Mouse (Mus musculus) liver, embryonic 11.5 days (tissue): ENCODE measurements at regions not wholly inside any gene's neighbourhood (a gene's known extent, or its start where the extent isn't known, plus 50 kb on each side); places are given as distances from the start of the nearest gene placed in this dataset.

Experiments
- ATAC-seq: fragments of 200-750 bp; cut with Nextera tagmentation; replicated peaks from 2 replicates; pipeline ENCODE4 v1.8.0; 2017; ENCODE audit warnings: moderate number of reproducible peaks, mild to moderate bottlenecking, moderate TSS enrichment, moderate library complexity; ENCODE audit not compliant: low FRiP score
- DNase-seq: peaks from one replicate; pipeline ENCODE4 v3.0.0-alpha.2; 2017; ENCODE audit warnings: low spot score
- H3K27ac ChIP-seq: fragments of 300-500 bp; sonication (generic); 2 replicates; pipeline ENCODE4 v1.5.1; 2014; ENCODE audit warnings: mild to moderate bottlenecking, low read depth, low read length, control low read depth
- H3K27me3 ChIP-seq: fragments of 300-500 bp; sonication (generic); replicated peaks from 2 replicates; pipeline ENCODE4 v1.6.1; 2014; ENCODE audit warnings: low read length, mixed read lengths; ENCODE audit not compliant: control insufficient read depth, insufficient read depth
- H3K36me3 ChIP-seq: fragments of 300-500 bp; sonication (generic); 2 replicates; pipeline ENCODE4 v1.6.1; 2014; ENCODE audit warnings: mild to moderate bottlenecking, low read length, moderate library complexity, mixed read lengths; ENCODE audit not compliant: control insufficient read depth, insufficient read depth
- H3K4me1 ChIP-seq: fragments of 300-500 bp; sonication (generic); replicated peaks from 2 replicates; pipeline ENCODE4 v1.6.1; 2014; ENCODE audit warnings: low read length, mixed read lengths; ENCODE audit not compliant: control insufficient read depth, insufficient read depth
- H3K4me2 ChIP-seq: fragments of 300-500 bp; sonication (generic); 2 replicates; pipeline ENCODE4 v1.6.1; 2014; ENCODE audit warnings: mild to moderate bottlenecking, control low read depth, moderate library complexity
- H3K4me3 ChIP-seq: fragments of 300-500 bp; sonication (generic); 2 replicates; pipeline ENCODE4 v1.5.1; 2014; ENCODE audit warnings: low read depth, low read length, control low read depth
- H3K9ac ChIP-seq: fragments of 300-500 bp; sonication (generic); 2 replicates; pipeline ENCODE4 v1.6.1; 2014; ENCODE audit warnings: low read depth, low read length, control low read depth
- H3K9me3 ChIP-seq: fragments of 300-500 bp; sonication (generic); 2 replicates; pipeline ENCODE4 v1.6.1; 2016; ENCODE audit warnings: low read length, inconsistent platforms, mixed read lengths; ENCODE audit not compliant: control insufficient read depth
- WGBS: fragments of 180-500 bp; shearing (Covaris S2); extraction: QIAGEN DNeasy Blood & Tissue Kit; methylation state at CpG from one replicate; pipeline ENCODE4 v1.1.7; 2014; 5-methylcytosine and 5-hydroxymethylcytosine counted together

DNA sequence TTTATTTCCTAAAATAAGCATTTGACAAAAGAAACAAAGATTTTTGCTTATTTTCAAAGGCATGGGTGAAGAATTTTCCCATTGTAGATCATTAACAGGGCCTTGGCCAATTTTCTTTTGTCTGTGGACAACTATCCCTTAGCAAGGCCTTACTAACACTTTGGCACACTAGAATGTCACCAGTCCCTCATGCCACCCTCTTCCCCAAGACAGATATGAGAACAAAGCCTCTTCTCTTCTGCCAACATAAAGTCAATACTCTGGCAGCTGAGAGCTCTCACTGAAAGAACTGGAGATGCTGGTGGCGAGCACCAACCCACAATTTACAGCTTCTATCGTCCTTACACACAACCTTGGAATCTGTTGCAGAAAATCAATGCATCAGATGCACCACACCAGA lies 215.1 kb upstream of the Tmeff2 start:
- H3K27me3 ChIP-seq: no peaks in the 10 kb centered on the region
- no peak overlapping the region for H3K27ac ChIP-seq
- WGBS: 64% methylated on average over 2 of the region's 2 CpGs
- H3K4me3 ChIP-seq: no peak overlapping the region
- no peaks in the 10 kb centered on the region for H3K4me1 ChIP-seq
- DNase-seq (no peak), ATAC-seq (no peak)
- H3K9ac ChIP-seq: no peak overlapping the region
- no peaks in the 10 kb centered on the region for H3K36me3 ChIP-seq
- H3K4me2 ChIP-seq: no peak overlapping the region
- no peaks in the 10 kb centered on the region for H3K9me3 ChIP-seq

- no peaks in the 10 kb centered on the region for H3K36me3 ChIP-seq
- no peak overlapping the region for H3K4me2 ChIP-seq
- H3K9me3 ChIP-seq: no peaks in the 10 kb centered on the region
- no peaks in the 10 kb centered on the region for H3K4me1 ChIP-seq
- no peak for ATAC-seq
- no peak overlapping the region for H3K4me3 ChIP-seq
- no peak overlapping the region for H3K27ac ChIP-seq
- H3K9ac ChIP-seq: no peak overlapping the region
- no peak for DNase-seq
- H3K27me3 ChIP-seq: no peaks in the 10 kb centered on the region
- WGBS: 71% methylated on average over 1 of the region's 1 CpGs
These were observed 203.5 kb upstream of the Tmeff2 start for GRCm38 (mm10) chr1:50696916-50697315.

GRCm38 (mm10) chr1:50697333-50698216 lies 202.9 kb upstream of the Tmeff2 start:
- H3K4me2 ChIP-seq: no peak overlapping the region
- ATAC-seq: no peak
- H3K36me3 ChIP-seq: no peaks in the 10 kb centered on the region

GRCm38 (mm10) chr1:50704639-50705038 lies 195.8 kb upstream of the Tmeff2 start:
- no peak for DNase-seq
- H3K27ac ChIP-seq: no peak overlapping the region
- no peak overlapping the region for H3K9ac ChIP-seq
- H3K4me3 ChIP-seq: no peak overlapping the region
- H3K4me1 ChIP-seq: no peaks in the 10 kb centered on the region
- no peak for ATAC-seq
- no peaks in the 10 kb centered on the region; the same call in 1 of the 2 replicates for H3K9me3 ChIP-seq
- H3K4me2 ChIP-seq: no peak overlapping the region
- no peaks in the 10 kb centered on the region for H3K27me3 ChIP-seq
- WGBS: 88% methylated on average over 2 of the region's 2 CpGs
- H3K36me3 ChIP-seq: no peaks in the 10 kb centered on the region

More at GRCm38 (mm10) chr1:50697333-50698216, 202.9 kb upstream of the Tmeff2 start:
- H3K9ac ChIP-seq: no peak overlapping the region
- no peak for DNase-seq
- 65% methylated on average over 7 of the region's 7 CpGs for WGBS
- H3K4me3 ChIP-seq: no peak overlapping the region
- no peaks in the 10 kb centered on the region; the same call in 1 of the 2 replicates for H3K9me3 ChIP-seq
- no peaks in the 10 kb centered on the region for H3K27me3 ChIP-seq
- H3K27ac ChIP-seq: no peak overlapping the region
- H3K4me1 ChIP-seq: no peaks in the 10 kb centered on the region

DNA sequence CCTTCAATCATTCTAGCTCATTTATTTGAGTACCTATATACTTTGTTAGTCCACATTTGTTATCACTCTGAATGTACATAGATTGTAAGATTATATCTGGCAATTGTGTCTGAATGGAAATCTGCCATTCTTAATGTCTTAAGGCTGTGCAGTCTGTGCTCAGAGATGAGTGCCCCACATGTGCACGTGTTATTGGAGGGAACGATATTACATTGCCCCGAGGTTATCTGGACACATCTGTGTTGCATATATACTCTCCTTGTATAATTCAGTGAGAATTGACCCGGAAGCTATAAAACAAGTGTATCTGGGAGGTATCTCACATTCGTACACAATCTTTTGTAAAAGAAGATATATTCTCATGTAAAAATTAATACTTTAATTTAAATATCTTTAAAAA lies 155.4 kb upstream of the Tmeff2 start:
- DNase-seq (no peak), ATAC-seq (no peak)
- Histone ChIP-seq H3K27me3 (no peaks in the 10 kb centered on the region), H3K4me2 (no peak overlapping the region), H3K9ac (no peak overlapping the region), H3K9me3 (no peaks in the 10 kb centered on the region), H3K27ac (no peak overlapping the region), H3K4me3 (no peak overlapping the region), H3K4me1 (no peaks in the 10 kb centered on the region), H3K36me3 (no peaks in the 10 kb centered on the region)
- 81% methylated on average over 5 of the region's 5 CpGs for WGBS

- ATAC-seq: no peak
- no peak overlapping the region for H3K27ac ChIP-seq
- no peaks in the 10 kb centered on the region for H3K27me3 ChIP-seq
- no peak overlapping the region for H3K9ac ChIP-seq
- no peak overlapping the region for H3K4me2 ChIP-seq
- H3K36me3 ChIP-seq: no peaks in the 10 kb centered on the region
- no peaks in the 10 kb centered on the region for H3K9me3 ChIP-seq
- no peak overlapping the region for H3K4me3 ChIP-seq
- no peak for DNase-seq
- no peaks in the 10 kb centered on the region for H3K4me1 ChIP-seq
These were observed 130.2 kb upstream of the Tmeff2 start for GRCm38 (mm10) chr1:50770211-50770610.

DNA sequence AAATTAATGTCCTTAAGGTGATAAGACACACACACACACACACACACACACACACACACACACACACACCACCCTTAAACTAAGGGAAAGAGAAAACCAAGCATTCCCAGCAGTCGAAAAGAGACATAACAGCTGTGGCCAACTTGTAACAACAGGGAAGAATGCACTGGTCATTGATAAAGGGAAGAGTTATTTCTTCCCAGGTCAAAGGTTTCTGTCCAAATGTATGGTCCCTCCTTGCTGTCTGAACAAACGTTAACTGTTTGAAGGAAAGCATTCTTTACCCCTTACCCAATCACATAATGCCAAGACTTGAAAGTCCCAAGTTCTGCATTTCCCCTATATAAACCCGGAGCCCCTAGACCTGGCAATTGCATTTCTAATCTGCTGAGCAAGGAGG lies 105.2 kb upstream of the Tmeff2 start:
- Histone ChIP-seq H3K4me1 (no peaks in the 10 kb centered on the region), H3K36me3 (no peaks in the 10 kb centered on the region), H3K27ac (no peak overlapping the region), H3K27me3 (no peaks in the 10 kb centered on the region), H3K4me2 (no peak overlapping the region), H3K9me3 (no peaks in the 10 kb centered on the region), H3K9ac (no peak overlapping the region), H3K4me3 (no peak overlapping the region)
- no peak for ATAC-seq
- WGBS: 58% methylated on average over 3 of the region's 3 CpGs
- DNase-seq: no peak

GRCm38 (mm10) chr1:50798166-50798565 lies 102.3 kb upstream of the Tmeff2 start:
- DNase-seq (no peak), ATAC-seq (no peak)
- Histone ChIP-seq H3K27me3 (no peaks in the 10 kb centered on the region), H3K4me3 (no peak overlapping the region), H3K27ac (no peak overlapping the region), H3K4me1 (no peaks in the 10 kb centered on the region), H3K9me3 (no peaks in the 10 kb centered on the region), H3K4me2 (no peak overlapping the region), H3K36me3 (no peaks in the 10 kb centered on the region), H3K9ac (no peak overlapping the region)
- WGBS: 64% methylated on average over 3 of the region's 3 CpGs

DNA sequence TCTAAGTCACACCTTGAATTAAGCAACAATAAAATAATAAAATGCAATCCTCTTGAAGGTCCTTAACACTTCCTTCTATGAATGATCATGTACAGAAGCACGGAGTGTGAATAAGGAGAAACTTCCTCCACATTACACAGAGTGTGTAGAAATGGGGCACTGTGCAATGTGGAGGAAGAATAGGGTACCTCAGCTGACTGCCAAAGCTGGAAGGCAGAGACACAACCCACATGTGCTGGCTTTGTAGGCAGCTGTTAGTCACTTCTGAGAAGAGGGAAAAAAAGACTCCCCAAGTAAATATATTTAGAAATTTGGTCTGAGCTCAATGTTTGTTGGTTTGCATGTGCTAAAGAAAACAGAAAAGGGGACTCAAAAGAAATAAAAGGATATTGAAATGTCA lies 94.1 kb upstream of the Tmeff2 start:
- H3K27ac ChIP-seq: no peak overlapping the region
- no peak overlapping the region for H3K4me2 ChIP-seq
- H3K4me1 ChIP-seq: no peaks in the 10 kb centered on the region
- H3K27me3 ChIP-seq: no peaks in the 10 kb centered on the region
- ATAC-seq (no peak), DNase-seq (no peak)
- WGBS: 67% methylated on average over 1 of the region's 1 CpGs
- H3K36me3 ChIP-seq: no peaks in the 10 kb centered on the region
- no peak overlapping the region for H3K9ac ChIP-seq
- no peak overlapping the region for H3K4me3 ChIP-seq
- H3K9me3 ChIP-seq: no peaks in the 10 kb centered on the region
